Mouse (Mus musculus) cerebellum, adult (tissue): ENCODE results near the gene Tagln.
A peak's percentile ranks its signal among the peaks of the same experiment; 100 is the strongest.

Source experiments
- ATAC-seq: cut with Nextera tagmentation; 2 replicates; pipeline ENCODE4 v1.9.2; 2017; ENCODE audit warnings: mild to moderate bottlenecking, moderate library complexity, mixed read lengths; ENCODE audit not compliant: insufficient number of reproducible peaks, low FRiP score, low TSS enrichment

Gene Tagln

GRCm38 (mm10) chr9:45935628-45936210, at the start of gene Tagln:
Gene Tagln, minus strand, starts transcription at chr9:45936058.
- ATAC-seq = no peak

- 0 out of 2 replicates have a peak, but pooled peaks have one; percentile 28 for ATAC-seq
Measured at GRCm38 (mm10) chr9:45985229-45985567, 49.3 kb upstream of the Tagln start.

- ATAC-seq = peak; percentile 92
Measured at GRCm38 (mm10) chr9:45984409-45985228, 48.8 kb upstream of the Tagln start.

GRCm38 (mm10) chr9:45983676-45984408, 48.0 kb upstream of the Tagln start:
- no peak for ATAC-seq

- ATAC-seq = no peak
Measured at GRCm38 (mm10) chr9:45981331-45981730, 45.5 kb upstream of the Tagln start.

- no peak for ATAC-seq
Measured at GRCm38 (mm10) chr9:45980611-45981010, 44.8 kb upstream of the Tagln start.

- ATAC-seq = no peak
Measured at GRCm38 (mm10) chr9:45979778-45980177, 43.9 kb upstream of the Tagln start.

GRCm38 (mm10) chr9:45976884-45977283, 41.0 kb upstream of the Tagln start:
- no peak for ATAC-seq

GRCm38 (mm10) chr9:45963577-45963976, 27.7 kb upstream of the Tagln start:
- no peak for ATAC-seq

- no peak for ATAC-seq
Measured at GRCm38 (mm10) chr9:45961855-45962254, 26.0 kb upstream of the Tagln start.

- ATAC-seq = no peak
Measured at GRCm38 (mm10) chr9:45959661-45960060, 23.8 kb upstream of the Tagln start.

GRCm38 (mm10) chr9:45958851-45959250, 23.0 kb upstream of the Tagln start:
- no peak for ATAC-seq

- no peak for ATAC-seq
Measured at GRCm38 (mm10) chr9:45958023-45958670, 22.3 kb upstream of the Tagln start.

- ATAC-seq = peak; percentile 87
Measured at GRCm38 (mm10) chr9:45955107-45955963, 19.5 kb upstream of the Tagln start, which contains the start of gene Sidt2. Gene Sidt2, minus strand, starts transcription at chr9:45955258.

- ATAC-seq = peak; percentile 46; the same call in 1 of the 2 replicates
Measured at GRCm38 (mm10) chr9:45954294-45955106, 18.6 kb upstream of the Tagln start.

GRCm38 (mm10) chr9:45953511-45954293, 17.8 kb upstream of the Tagln start:
- ATAC-seq = no peak

- ATAC-seq = no peak
Measured at GRCm38 (mm10) chr9:45952890-45953289, 17.0 kb upstream of the Tagln start.

GRCm38 (mm10) chr9:45952057-45952456, 16.2 kb upstream of the Tagln start:
- no peak for ATAC-seq
